Mouse (Mus musculus): ENCODE data around the gene Sfrp5. TPM values are rescaled to one million over a fixed set of nuclear protein-coding genes. Genes with fewer than 3 reads are reported as not detected.

The Sfrp5 gene
- total RNA-seq (2023), result not detected

DNA sequence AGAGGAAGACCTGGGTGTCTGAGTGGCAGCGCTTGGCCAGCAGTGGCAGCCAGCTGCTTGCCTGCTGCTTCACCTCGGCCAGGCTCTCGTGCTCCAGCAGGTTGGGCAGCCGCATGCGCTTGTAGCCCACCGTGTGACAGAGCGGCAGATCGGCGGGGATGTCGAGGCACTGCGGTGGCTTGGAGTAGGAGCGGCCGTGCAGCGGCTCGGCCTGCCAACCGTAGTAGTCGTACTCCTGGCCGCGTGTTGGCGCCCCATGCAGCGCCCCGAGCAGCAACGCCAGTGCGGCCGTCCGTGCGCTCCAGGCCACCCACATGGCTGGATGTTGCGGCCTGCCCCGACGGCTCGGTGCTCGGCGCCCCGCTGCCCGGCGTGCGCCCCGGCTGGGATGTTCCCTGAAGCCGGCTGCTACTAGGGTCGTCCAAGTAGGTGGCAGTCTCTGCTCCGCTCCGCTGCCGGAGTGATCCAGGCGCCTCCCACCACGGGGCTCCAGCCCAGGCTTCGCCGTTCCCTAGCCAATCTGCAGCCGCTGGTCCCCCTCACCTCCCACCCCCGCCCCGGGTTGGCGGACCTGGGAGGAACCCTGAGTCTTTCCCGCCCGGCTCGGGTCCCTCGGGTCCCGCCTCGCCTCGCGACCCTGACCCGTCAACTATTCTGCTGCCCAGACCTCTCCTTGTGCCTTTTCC lies at the start of gene Sfrp5:
Sfrp5 (minus strand) TSS at position 557 of the 686 bp plus-strand sequence.

DNA sequence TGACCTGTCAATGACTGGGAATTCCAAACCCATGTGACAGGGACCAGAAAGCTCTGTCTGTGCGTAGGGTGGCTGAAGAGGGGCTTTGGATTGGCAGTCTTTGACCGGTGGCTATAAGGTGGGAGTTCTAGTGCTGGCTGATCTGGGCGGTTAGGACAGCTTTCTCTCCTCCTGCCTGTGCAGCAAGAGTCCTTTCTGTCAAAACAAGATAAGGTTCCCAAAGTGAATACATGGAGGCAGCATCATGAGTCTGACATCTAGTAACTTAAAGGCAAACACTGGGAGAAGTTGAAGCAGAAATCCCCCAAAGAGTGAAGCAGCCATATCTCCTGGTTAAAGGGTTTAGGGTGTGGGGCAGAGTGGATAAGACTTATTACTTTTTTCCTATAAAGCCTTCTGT lies 45.5 kb upstream of the Sfrp5 start, which contains the start of gene Golga7b:
Golga7b (plus strand) TSS at position 56 of the 400 bp plus-strand sequence.

DNA sequence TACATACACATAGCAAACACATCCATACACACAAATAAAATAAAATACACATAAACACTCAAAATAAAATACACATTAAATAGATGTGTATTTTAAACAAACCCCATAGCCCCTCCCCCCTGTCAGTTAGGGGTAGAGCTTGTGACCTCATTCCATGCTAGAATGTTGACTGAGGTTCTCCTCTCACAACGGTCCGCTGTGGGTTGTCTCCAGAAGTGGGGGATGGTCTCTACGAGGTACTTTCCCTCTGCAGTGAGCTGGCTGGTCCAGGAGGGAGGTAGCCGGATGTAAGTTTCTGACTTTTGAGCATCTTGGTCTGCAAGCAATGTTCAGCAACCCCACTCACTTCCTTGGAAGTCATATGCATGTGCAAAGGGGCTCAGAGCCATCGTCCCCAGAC lies 38.3 kb downstream of the Sfrp5 start, which contains the start of gene Zfyve27:
Zfyve27 (plus strand) TSS at position 188 of the 400 bp plus-strand sequence.

Other genes starting within 250 kb of the Sfrp5 start
- gene Mms19, start 221.1 kb downstream of the Sfrp5 start, total RNA-seq (2023), result 112 TPM
- gene Ubtd1, start 220.5 kb downstream of the Sfrp5 start, total RNA-seq (2023), result 11.9 TPM
- not detected for gene Ankrd2, start 166.3 kb downstream of the Sfrp5 start, total RNA-seq (2023)
- gene Hoga1, start 156.6 kb downstream of the Sfrp5 start, total RNA-seq (2023), result not detected
- gene 4933411K16Rik, start 150.0 kb downstream of the Sfrp5 start, total RNA-seq (2023), result not detected
- not detected for gene Morn4, start 115.9 kb downstream of the Sfrp5 start, total RNA-seq (2023)
- 49.5 TPM for gene Pi4k2a, start 111.8 kb downstream of the Sfrp5 start, total RNA-seq (2023)
- 7.1 TPM for gene Avpi1, start 73.2 kb downstream of the Sfrp5 start, total RNA-seq (2023)
- gene Marveld1, start 54.9 kb downstream of the Sfrp5 start, total RNA-seq (2023), result 19.4 TPM
- 82.2 TPM for gene Zfyve27, start 38.3 kb downstream of the Sfrp5 start, total RNA-seq (2023)
- not detected for gene Golga7b, start 45.3 kb upstream of the Sfrp5 start, total RNA-seq (2023)
- not detected for gene Crtac1, start 229.5 kb upstream of the Sfrp5 start, total RNA-seq (2023)

Measured in CD8-positive naive resting alpha-beta T cell, adult 57 days (primary cell).